Mouse (Mus musculus) forebrain, embryonic 16.5 days (tissue): ENCODE results near the gene Gpc2. TPM values are rescaled to one million over a fixed set of nuclear protein-coding genes. Genes with fewer than 3 reads are reported as not detected.

ENCODE experiments used
- ATAC-seq: fragments of 200-750 bp; cut with Nextera tagmentation; 2 replicates; pipeline ENCODE4 v1.8.0; 2017; ENCODE audit warnings: mild to moderate bottlenecking, moderate library complexity
- H3K27ac ChIP-seq: fragments of 300-500 bp; sonication (generic); 2 replicates; pipeline ENCODE4 v1.5.1; 2014; ENCODE audit warnings: low read length, control low read depth
- H3K27me3 ChIP-seq: fragments of 300-500 bp; sonication (generic); replicated peaks from 2 replicates; pipeline ENCODE4 v1.6.1; 2014; ENCODE audit warnings: low read length; ENCODE audit not compliant: control insufficient read depth, insufficient read depth
- H3K36me3 ChIP-seq: fragments of 300-500 bp; sonication (generic); 2 replicates; pipeline ENCODE4 v1.6.1; 2014; ENCODE audit not compliant: control insufficient read depth, insufficient read depth
- H3K4me1 ChIP-seq: fragments of 300-500 bp; sonication (generic); replicated peaks from 2 replicates; pipeline ENCODE4 v1.6.1; 2014; ENCODE audit warnings: low read length; ENCODE audit not compliant: control insufficient read depth, insufficient read depth
- H3K4me2 ChIP-seq: fragments of 300-500 bp; sonication (generic); 2 replicates; pipeline ENCODE4 v1.6.1; 2014; ENCODE audit warnings: mild to moderate bottlenecking, low read length, control low read depth
- H3K4me3 ChIP-seq: fragments of 300-500 bp; sonication (generic); replicated peaks from 2 replicates; pipeline ENCODE4 v1.5.1; 2014; ENCODE audit warnings: mild to moderate bottlenecking, low read length, control low read depth
- H3K9ac ChIP-seq: fragments of 300-500 bp; sonication (generic); replicated peaks from 2 replicates; pipeline ENCODE4 v1.6.1; 2014; ENCODE audit warnings: low read depth, low read length, control low read depth
- H3K9me3 ChIP-seq: fragments of 300-500 bp; sonication (generic); 2 replicates; pipeline ENCODE4 v1.6.1; 2016; ENCODE audit warnings: low read length; ENCODE audit not compliant: control insufficient read depth
- WGBS: fragments of 180-500 bp; shearing (Covaris S2); extraction: QIAGEN DNeasy Blood & Tissue Kit; methylation state at CpG from one replicate; pipeline ENCODE4 v1.1.7; 2014; 5-methylcytosine and 5-hydroxymethylcytosine counted together
- polyA plus RNA-seq: library from polyadenylated mRNA; unstranded; fragments of >200 nt; fragmentation: Nextera tagmentation; extraction: Ambion mirVana; gene quantifications from 2 replicates; pipeline ENCODE4 v1.2.1, GENCODE M21; 2015

Gene Gpc2
- polyA plus RNA-seq, 1 experiment from 2014 or later = 245 TPM

- Histone ChIP-seq H3K9me3 (no peaks in the 10 kb centered on the region), H3K27ac (peak overlapping the region; percentile 79), H3K4me2 (peak overlapping the region; percentile 57), H3K9ac (peak overlapping the region; percentile 89), H3K36me3 (peaks cover 11% of the 10 kb centered on the region), H3K4me3 (peak overlapping the region; percentile 82), H3K27me3 (no peaks in the 10 kb centered on the region), H3K4me1 (peaks cover 20% of the 10 kb centered on the region)
- WGBS = 8% methylated on average over 6 of the region's 6 CpGs
- ATAC-seq = 0 out of 2 replicates have a peak, but pooled peaks have one; percentile 4
Measured at GRCm38 (mm10) chr5:138264207-138264578, 15.6 kb downstream of the Gpc2 start.

GRCm38 (mm10) chr5:138263260-138264206 is 16.3 kb downstream of the Gpc2 start, which contains the start of gene BC037034:
Gene BC037034, minus strand, starts transcription at chr5:138264033.
- Histone ChIP-seq H3K4me3 (peak within 1 kb of the TSS; percentile 82), H3K27me3 (no peaks in the 10 kb centered on the region), H3K36me3 (peaks cover 14% of the 10 kb centered on the region), H3K4me2 (peak within 1 kb of the TSS; percentile 57), H3K9me3 (no peaks in the 10 kb centered on the region), H3K27ac (peak within 1 kb of the TSS; percentile 79), H3K9ac (peak within 1 kb of the TSS; percentile 89), H3K4me1 (peaks cover 20% of the 10 kb centered on the region)
- peak; percentile 95 for ATAC-seq
- WGBS = under 1% methylated on average over 71 of the region's 71 CpGs

GRCm38 (mm10) chr5:138262582-138263240 is 17.1 kb downstream of the Gpc2 start:
- ATAC-seq = no peak
- peak overlapping the region; percentile 57 for H3K4me2 ChIP-seq
- H3K27ac ChIP-seq = no peak overlapping the region
- peaks cover 17% of the 10 kb centered on the region for H3K36me3 ChIP-seq
- H3K27me3 ChIP-seq = no peaks in the 10 kb centered on the region
- peak overlapping the region; percentile 89 for H3K9ac ChIP-seq
- peaks cover 20% of the 10 kb centered on the region for H3K4me1 ChIP-seq
- 65% methylated on average over 18 of the region's 18 CpGs for WGBS
- no peaks in the 10 kb centered on the region for H3K9me3 ChIP-seq
- peak overlapping the region; percentile 82 for H3K4me3 ChIP-seq

- no peaks in the 10 kb centered on the region for H3K27me3 ChIP-seq
- peaks cover 17% of the 10 kb centered on the region for H3K36me3 ChIP-seq
- no peak overlapping the region for H3K4me2 ChIP-seq
- no peaks in the 10 kb centered on the region for H3K9me3 ChIP-seq
- H3K27ac ChIP-seq = no peak overlapping the region
- WGBS = 84% methylated on average over 4 of the region's 4 CpGs
- H3K9ac ChIP-seq = no peak overlapping the region
- ATAC-seq = no peak
- H3K4me1 ChIP-seq = peaks cover 20% of the 10 kb centered on the region
- H3K4me3 ChIP-seq = no peak overlapping the region
Measured at GRCm38 (mm10) chr5:138262001-138262400, 17.8 kb downstream of the Gpc2 start.

- Histone ChIP-seq H3K9ac (no peak overlapping the region), H3K27ac (no peak overlapping the region), H3K36me3 (peaks cover 17% of the 10 kb centered on the region), H3K9me3 (no peaks in the 10 kb centered on the region), H3K4me1 (peaks cover 26% of the 10 kb centered on the region), H3K4me3 (no peak overlapping the region), H3K4me2 (no peak overlapping the region), H3K27me3 (no peaks in the 10 kb centered on the region)
- ATAC-seq = no peak
- WGBS = 91% methylated on average over 11 of the region's 11 CpGs
Measured at GRCm38 (mm10) chr5:138260834-138261233, 19.0 kb downstream of the Gpc2 start.

- no peaks in the 10 kb centered on the region for H3K9me3 ChIP-seq
- H3K9ac ChIP-seq = no peak overlapping the region
- peaks cover 26% of the 10 kb centered on the region for H3K4me1 ChIP-seq
- no peak overlapping the region for H3K27ac ChIP-seq
- H3K4me3 ChIP-seq = no peak overlapping the region
- H3K36me3 ChIP-seq = peaks cover 17% of the 10 kb centered on the region
- H3K27me3 ChIP-seq = no peaks in the 10 kb centered on the region
- ATAC-seq = no peak
- H3K4me2 ChIP-seq = no peak overlapping the region
- 87% methylated on average over 10 of the region's 10 CpGs for WGBS
Measured at GRCm38 (mm10) chr5:138260051-138260450, 19.8 kb downstream of the Gpc2 start.

- ATAC-seq = no peak
- peaks cover 17% of the 10 kb centered on the region for H3K36me3 ChIP-seq
Measured at GRCm38 (mm10) chr5:138258993-138259392, 20.8 kb downstream of the Gpc2 start.

GRCm38 (mm10) chr5:138258542-138258941 is 21.3 kb downstream of the Gpc2 start:
- no peak overlapping the region for H3K9ac ChIP-seq
- H3K4me2 ChIP-seq = no peak overlapping the region
- ATAC-seq = no peak
- peaks cover 17% of the 10 kb centered on the region for H3K36me3 ChIP-seq
- H3K27me3 ChIP-seq = no peaks in the 10 kb centered on the region
- H3K4me3 ChIP-seq = no peak overlapping the region
- WGBS = 86% methylated on average over 6 of the region's 6 CpGs
- H3K4me1 ChIP-seq = peaks cover 22% of the 10 kb centered on the region
- H3K27ac ChIP-seq = no peak overlapping the region
- no peaks in the 10 kb centered on the region for H3K9me3 ChIP-seq

More at GRCm38 (mm10) chr5:138258993-138259392, 20.8 kb downstream of the Gpc2 start:
- Histone ChIP-seq H3K4me2 (no peak overlapping the region), H3K4me1 (peaks cover 22% of the 10 kb centered on the region), H3K9ac (no peak overlapping the region), H3K9me3 (no peaks in the 10 kb centered on the region), H3K27me3 (no peaks in the 10 kb centered on the region), H3K4me3 (no peak overlapping the region), H3K27ac (no peak overlapping the region)
- 79% methylated on average over 7 of the region's 7 CpGs for WGBS

GRCm38 (mm10) chr5:138258078-138258477 is 21.7 kb downstream of the Gpc2 start:
- Histone ChIP-seq H3K4me2 (no peak overlapping the region), H3K4me3 (no peak overlapping the region), H3K4me1 (peaks cover 19% of the 10 kb centered on the region), H3K27me3 (no peaks in the 10 kb centered on the region), H3K9ac (no peak overlapping the region), H3K27ac (no peak overlapping the region), H3K36me3 (peaks cover 17% of the 10 kb centered on the region), H3K9me3 (no peaks in the 10 kb centered on the region)
- 74% methylated on average over 3 of the region's 3 CpGs for WGBS
- ATAC-seq = no peak
